Mouse (Mus musculus): ENCODE measurements around the gene Stac. TPM values are rescaled to one million over a fixed set of nuclear protein-coding genes. Genes with fewer than 3 reads are reported as not detected.

The Stac gene
- total and polyA plus RNA-seq, 2 experiments from 2014 or later, result 9.3 to 13.8 TPM

- ATAC-seq (ENCODE audit: low FRiP score) (no peak), DNase-seq (ENCODE audit: low spot score) (no peak)
- Histone ChIP-seq H3K4me2 (ENCODE audit: low read depth, low read length, poor library complexity, severe bottlenecking) (no peak overlapping the region), H3K9me3 (ENCODE audit: low read length) (no peaks in the 10 kb centered on the region), H3K4me1 (ENCODE audit: insufficient read depth, low read length) (no peaks in the 10 kb centered on the region), H3K36me3 (ENCODE audit: insufficient read depth, low read length) (no peaks in the 10 kb centered on the region), H3K9ac (replicated peaks; ENCODE audit: low read length, poor library complexity, severe bottlenecking) (no peak overlapping the region), H3K27ac (ENCODE audit: low read depth, low read length) (no peak overlapping the region), H3K4me3 (ENCODE audit: low read depth, low read length) (no peak overlapping the region), H3K27me3 (ENCODE audit: insufficient read depth, low read length) (no peaks in the 10 kb centered on the region)
- no peak for TF ChIP-seq CTCF (IDR thresholded peaks at IDR 0.05)
- 98% methylated on average over 2 of the region's 2 CpGs for WGBS
Observed at GRCm38 (mm10) chr9:111587527-111587926, 102.6 kb downstream of the Stac start.

GRCm38 (mm10) chr9:111578784-111579183, 111.4 kb downstream of the Stac start:
- WGBS, result 42% methylated on average over 9 of the region's 9 CpGs
- ATAC-seq (ENCODE audit: low FRiP score) (no peak), DNase-seq (ENCODE audit: low spot score) (peak; percentile 56)
- Histone ChIP-seq H3K36me3 (ENCODE audit: insufficient read depth, low read length) (no peaks in the 10 kb centered on the region), H3K9ac (replicated peaks; ENCODE audit: low read length, poor library complexity, severe bottlenecking) (no peak overlapping the region), H3K27me3 (ENCODE audit: insufficient read depth, low read length) (no peaks in the 10 kb centered on the region), H3K4me3 (ENCODE audit: low read depth, low read length) (no peak overlapping the region), H3K4me2 (ENCODE audit: low read depth, low read length, poor library complexity, severe bottlenecking) (no peak overlapping the region), H3K4me1 (ENCODE audit: insufficient read depth, low read length) (no peaks in the 10 kb centered on the region), H3K27ac (ENCODE audit: low read depth, low read length) (no peak overlapping the region), H3K9me3 (ENCODE audit: low read length) (no peaks in the 10 kb centered on the region)
- TF ChIP-seq CTCF (IDR thresholded peaks at IDR 0.05), result no peak

DNA sequence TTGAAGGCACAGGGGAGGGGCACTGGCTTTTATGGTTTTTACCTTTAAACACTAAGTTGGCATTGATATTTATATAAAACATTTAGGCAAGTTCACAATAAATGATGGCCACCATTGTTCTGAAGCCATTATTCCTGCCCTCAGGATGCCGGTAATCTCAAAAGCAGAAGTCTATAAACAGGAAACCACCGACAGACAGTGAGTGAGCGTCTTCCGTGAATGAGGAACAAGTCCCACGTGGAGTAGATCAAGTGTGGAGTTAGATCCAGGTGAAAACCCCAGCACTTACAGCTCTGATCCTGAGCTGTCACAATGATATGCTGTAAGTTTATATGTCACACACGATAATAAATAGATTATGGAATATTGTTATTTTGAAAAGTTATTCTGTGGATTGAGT, 112.7 kb downstream of the Stac start:
- no peak overlapping the region for H3K4me3 ChIP-seq (ENCODE audit: low read depth, low read length)
- no peak overlapping the region for H3K9ac ChIP-seq (replicated peaks; ENCODE audit: low read length, poor library complexity, severe bottlenecking)
- H3K4me2 ChIP-seq (ENCODE audit: low read depth, low read length, poor library complexity, severe bottlenecking), result no peak overlapping the region
- no peaks in the 10 kb centered on the region for H3K9me3 ChIP-seq (ENCODE audit: low read length)
- no peaks in the 10 kb centered on the region for H3K27me3 ChIP-seq (ENCODE audit: insufficient read depth, low read length)
- DNase-seq (ENCODE audit: low spot score) (no peak), ATAC-seq (ENCODE audit: low FRiP score) (no peak)
- TF ChIP-seq CTCF (IDR thresholded peaks at IDR 0.05), result no peak
- H3K4me1 ChIP-seq (ENCODE audit: insufficient read depth, low read length), result no peaks in the 10 kb centered on the region
- no peak overlapping the region for H3K27ac ChIP-seq (ENCODE audit: low read depth, low read length)
- WGBS, result 78% methylated on average over 6 of the region's 6 CpGs
- H3K36me3 ChIP-seq (ENCODE audit: insufficient read depth, low read length), result no peaks in the 10 kb centered on the region

- Histone ChIP-seq H3K36me3 (ENCODE audit: insufficient read depth, low read length) (no peaks in the 10 kb centered on the region), H3K4me2 (ENCODE audit: low read depth, low read length, poor library complexity, severe bottlenecking) (no peak overlapping the region), H3K27me3 (ENCODE audit: insufficient read depth, low read length) (no peaks in the 10 kb centered on the region), H3K9me3 (ENCODE audit: low read length) (no peaks in the 10 kb centered on the region), H3K27ac (ENCODE audit: low read depth, low read length) (no peak overlapping the region), H3K4me3 (ENCODE audit: low read depth, low read length) (no peak overlapping the region), H3K4me1 (ENCODE audit: insufficient read depth, low read length) (no peaks in the 10 kb centered on the region), H3K9ac (replicated peaks; ENCODE audit: low read length, poor library complexity, severe bottlenecking) (no peak overlapping the region)
- TF ChIP-seq CTCF (IDR thresholded peaks at IDR 0.05), result no peak
- ATAC-seq (ENCODE audit: low FRiP score) (no peak), DNase-seq (ENCODE audit: low spot score) (no peak)
- WGBS, result 45% methylated on average over 4 of the region's 4 CpGs
Observed at GRCm38 (mm10) chr9:111575889-111576288, 114.3 kb downstream of the Stac start.

DNA sequence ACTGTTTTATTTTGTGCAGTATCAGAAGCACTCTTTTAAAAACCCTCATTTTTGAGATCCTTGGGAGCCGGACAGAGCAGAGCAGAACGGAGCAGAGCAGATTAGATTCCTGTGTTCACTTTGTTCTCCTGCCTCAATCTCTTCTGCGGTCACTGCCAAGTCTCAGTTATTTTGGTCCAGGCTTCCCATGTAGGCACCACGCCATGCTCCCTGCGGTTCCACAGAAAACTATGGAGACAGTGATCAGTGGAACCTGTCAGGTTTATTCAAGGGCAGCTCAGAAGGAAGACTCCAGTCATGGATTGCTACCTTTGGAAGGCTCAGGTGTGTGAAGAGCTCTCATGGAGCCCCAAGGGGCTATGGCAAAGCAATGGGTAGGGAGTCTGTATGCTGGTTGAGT, 116.3 kb downstream of the Stac start:
- Histone ChIP-seq H3K9me3 (ENCODE audit: low read length) (no peaks in the 10 kb centered on the region), H3K36me3 (ENCODE audit: insufficient read depth, low read length) (no peaks in the 10 kb centered on the region), H3K4me2 (ENCODE audit: low read depth, low read length, poor library complexity, severe bottlenecking) (no peak overlapping the region), H3K4me3 (ENCODE audit: low read depth, low read length) (no peak overlapping the region), H3K9ac (replicated peaks; ENCODE audit: low read length, poor library complexity, severe bottlenecking) (no peak overlapping the region), H3K27me3 (ENCODE audit: insufficient read depth, low read length) (no peaks in the 10 kb centered on the region), H3K27ac (ENCODE audit: low read depth, low read length) (no peak overlapping the region), H3K4me1 (ENCODE audit: insufficient read depth, low read length) (no peaks in the 10 kb centered on the region)
- no peak for TF ChIP-seq CTCF (IDR thresholded peaks at IDR 0.05)
- no peak for ATAC-seq (ENCODE audit: low FRiP score)
- WGBS, result 83% methylated on average over 5 of the region's 5 CpGs
- DNase-seq (ENCODE audit: low spot score), result no peak

DNA sequence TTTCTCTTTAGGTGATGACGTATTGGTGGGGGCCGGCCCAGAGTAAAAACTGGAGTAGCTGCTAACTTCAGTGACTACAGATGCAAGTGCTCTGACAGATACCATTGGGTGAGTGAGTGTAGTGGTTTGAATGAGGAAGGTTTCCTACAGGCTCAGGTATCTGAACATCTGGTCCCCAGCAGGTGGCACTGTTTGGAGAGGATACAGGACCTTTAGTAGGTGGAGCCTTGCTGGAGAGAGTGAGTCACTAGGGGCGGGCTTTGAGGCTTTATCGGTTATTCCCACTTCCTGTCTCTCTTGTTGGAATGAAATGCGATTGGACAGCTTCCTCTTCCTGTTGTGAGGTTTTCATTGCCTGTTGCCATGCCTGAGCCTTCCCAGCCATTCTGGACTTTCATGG, 118.5 kb downstream of the Stac start:
- Histone ChIP-seq H3K4me3 (ENCODE audit: low read depth, low read length) (no peak overlapping the region), H3K9me3 (ENCODE audit: low read length) (no peaks in the 10 kb centered on the region), H3K36me3 (ENCODE audit: insufficient read depth, low read length) (no peaks in the 10 kb centered on the region), H3K9ac (replicated peaks; ENCODE audit: low read length, poor library complexity, severe bottlenecking) (no peak overlapping the region), H3K4me1 (ENCODE audit: insufficient read depth, low read length) (no peaks in the 10 kb centered on the region), H3K4me2 (ENCODE audit: low read depth, low read length, poor library complexity, severe bottlenecking) (no peak overlapping the region), H3K27me3 (ENCODE audit: insufficient read depth, low read length) (no peaks in the 10 kb centered on the region), H3K27ac (ENCODE audit: low read depth, low read length) (no peak overlapping the region)
- ATAC-seq (ENCODE audit: low FRiP score), result no peak
- WGBS, result 90% methylated on average over 5 of the region's 5 CpGs
- DNase-seq (ENCODE audit: low spot score), result peak; percentile 15
- peak; percentile 24 for TF ChIP-seq CTCF (IDR thresholded peaks at IDR 0.05)
